Mouse (Mus musculus): ENCODE measurements around the gene Ccdc93. TPM values are rescaled to one million over a fixed set of nuclear protein-coding genes. Genes with fewer than 3 reads are reported as not detected.

Gene Ccdc93
- 22.7 and 23.9 TPM in 2 replicates for polyA plus RNA-seq (2011; ENCODE audit: insufficient read length, low read depth, missing spikeins)

- Histone ChIP-seq H3K4me3 (ENCODE audit: insufficient read depth, low read length) (peak within 1 kb of the TSS; percentile 71), H3K4me1 (ENCODE audit: control insufficient read depth, insufficient read depth, low read length) (peaks cover 7% of the 10 kb centered on the region), H3K27ac (ENCODE audit: insufficient read depth, low read length) (peak within 1 kb of the TSS; percentile 51; the same call in 1 of the 2 replicates)
- TF ChIP-seq CTCF (IDR thresholded peaks at IDR 0.05; ENCODE audit: borderline replicate concordance, insufficient read depth, low read length) (no peak), POLR2A (IDR thresholded peaks at IDR 0.05; ENCODE audit: low read depth, low read length) (peak; percentile 98)
These were observed at the start of gene Ccdc93 for GRCm38 (mm10) chr1:121430938-121431928. Gene Ccdc93 (plus strand): TSS chr1:121431049.

GRCm38 (mm10) chr1:121381562-121381961, 49.3 kb upstream of the Ccdc93 start:
- H3K4me3 ChIP-seq (ENCODE audit: insufficient read depth, low read length) = no peak overlapping the region
- H3K27ac ChIP-seq (ENCODE audit: insufficient read depth, low read length) = no peak overlapping the region
- H3K4me1 ChIP-seq (ENCODE audit: control insufficient read depth, insufficient read depth, low read length) = peaks cover 9% of the 10 kb centered on the region
- TF ChIP-seq POLR2A (IDR thresholded peaks at IDR 0.05; ENCODE audit: low read depth, low read length) (no peak), CTCF (IDR thresholded peaks at IDR 0.05; ENCODE audit: borderline replicate concordance, insufficient read depth, low read length) (no peak)

- Histone ChIP-seq H3K4me3 (ENCODE audit: insufficient read depth, low read length) (no peak overlapping the region), H3K27ac (ENCODE audit: insufficient read depth, low read length) (no peak overlapping the region), H3K4me1 (ENCODE audit: control insufficient read depth, insufficient read depth, low read length) (no peaks in the 10 kb centered on the region; the same call in 1 of the 2 replicates)
- TF ChIP-seq POLR2A (IDR thresholded peaks at IDR 0.05; ENCODE audit: low read depth, low read length) (no peak), CTCF (IDR thresholded peaks at IDR 0.05; ENCODE audit: borderline replicate concordance, insufficient read depth, low read length) (no peak)
These were observed 42.5 kb upstream of the Ccdc93 start for GRCm38 (mm10) chr1:121388312-121388711.

GRCm38 (mm10) chr1:121388732-121389131, 42.1 kb upstream of the Ccdc93 start:
- Histone ChIP-seq H3K4me1 (ENCODE audit: control insufficient read depth, insufficient read depth, low read length) (no peaks in the 10 kb centered on the region; the same call in 1 of the 2 replicates), H3K27ac (ENCODE audit: insufficient read depth, low read length) (no peak overlapping the region), H3K4me3 (ENCODE audit: insufficient read depth, low read length) (no peak overlapping the region)
- TF ChIP-seq POLR2A (IDR thresholded peaks at IDR 0.05; ENCODE audit: low read depth, low read length) (no peak), CTCF (IDR thresholded peaks at IDR 0.05; ENCODE audit: borderline replicate concordance, insufficient read depth, low read length) (no peak)

- H3K27ac ChIP-seq (ENCODE audit: insufficient read depth, low read length) = no peak overlapping the region
- no peak overlapping the region for H3K4me3 ChIP-seq (ENCODE audit: insufficient read depth, low read length)
- TF ChIP-seq POLR2A (IDR thresholded peaks at IDR 0.05; ENCODE audit: low read depth, low read length) (no peak), CTCF (IDR thresholded peaks at IDR 0.05; ENCODE audit: borderline replicate concordance, insufficient read depth, low read length) (peak; percentile 9; the same call in 1 of the 2 replicates)
- peaks cover 8% of the 10 kb centered on the region for H3K4me1 ChIP-seq (ENCODE audit: control insufficient read depth, insufficient read depth, low read length)
These were observed 41.3 kb upstream of the Ccdc93 start for GRCm38 (mm10) chr1:121389574-121389973.

- Histone ChIP-seq H3K27ac (ENCODE audit: insufficient read depth, low read length) (no peak overlapping the region), H3K4me1 (ENCODE audit: control insufficient read depth, insufficient read depth, low read length) (peaks cover 10% of the 10 kb centered on the region), H3K4me3 (ENCODE audit: insufficient read depth, low read length) (no peak overlapping the region)
- TF ChIP-seq POLR2A (IDR thresholded peaks at IDR 0.05; ENCODE audit: low read depth, low read length) = no peak
These were observed 40.8 kb upstream of the Ccdc93 start for GRCm38 (mm10) chr1:121390003-121390402.

- Histone ChIP-seq H3K27ac (ENCODE audit: insufficient read depth, low read length) (no peak overlapping the region), H3K4me3 (ENCODE audit: insufficient read depth, low read length) (no peak overlapping the region), H3K4me1 (ENCODE audit: control insufficient read depth, insufficient read depth, low read length) (peaks cover 14% of the 10 kb centered on the region)
- no peak for TF ChIP-seq CTCF (IDR thresholded peaks at IDR 0.05; ENCODE audit: borderline replicate concordance, insufficient read depth, low read length)
- TF ChIP-seq POLR2A (IDR thresholded peaks at IDR 0.05; ENCODE audit: low read depth, low read length) = no peak
These were observed 40.4 kb upstream of the Ccdc93 start for GRCm38 (mm10) chr1:121390421-121390820.

- Histone ChIP-seq H3K27ac (ENCODE audit: insufficient read depth, low read length) (no peak overlapping the region), H3K4me1 (ENCODE audit: control insufficient read depth, insufficient read depth, low read length) (peaks cover 17% of the 10 kb centered on the region), H3K4me3 (ENCODE audit: insufficient read depth, low read length) (no peak overlapping the region)
- TF ChIP-seq CTCF (IDR thresholded peaks at IDR 0.05; ENCODE audit: borderline replicate concordance, insufficient read depth, low read length) (no peak), POLR2A (IDR thresholded peaks at IDR 0.05; ENCODE audit: low read depth, low read length) (no peak)
These were observed 40.0 kb upstream of the Ccdc93 start for GRCm38 (mm10) chr1:121390855-121391254.

- no peak overlapping the region for H3K4me3 ChIP-seq (ENCODE audit: insufficient read depth, low read length)
- TF ChIP-seq CTCF (IDR thresholded peaks at IDR 0.05; ENCODE audit: borderline replicate concordance, insufficient read depth, low read length) (no peak), POLR2A (IDR thresholded peaks at IDR 0.05; ENCODE audit: low read depth, low read length) (no peak)
- H3K4me1 ChIP-seq (ENCODE audit: control insufficient read depth, insufficient read depth, low read length) = peaks cover 26% of the 10 kb centered on the region
- H3K27ac ChIP-seq (ENCODE audit: insufficient read depth, low read length) = peak overlapping the region; percentile 84
These were observed 37.7 kb upstream of the Ccdc93 start for GRCm38 (mm10) chr1:121393117-121393516.

- Histone ChIP-seq H3K4me1 (ENCODE audit: control insufficient read depth, insufficient read depth, low read length) (peaks cover 37% of the 10 kb centered on the region), H3K4me3 (ENCODE audit: insufficient read depth, low read length) (no peak overlapping the region), H3K27ac (ENCODE audit: insufficient read depth, low read length) (peak overlapping the region; percentile 92; the same call in 1 of the 2 replicates)
- no peak for TF ChIP-seq POLR2A (IDR thresholded peaks at IDR 0.05; ENCODE audit: low read depth, low read length)
- no peak for TF ChIP-seq CTCF (IDR thresholded peaks at IDR 0.05; ENCODE audit: borderline replicate concordance, insufficient read depth, low read length)
These were observed 36.1 kb upstream of the Ccdc93 start for GRCm38 (mm10) chr1:121394764-121395163.
